Mouse (Mus musculus) limb, embryonic 14.5 days (tissue): Measurements from ENCODE around the gene Plet1. TPM values are rescaled to one million over a fixed set of nuclear protein-coding genes. Genes with fewer than 3 reads are reported as not detected.

Experiments used
- ATAC-seq: fragments of 200-750 bp; cut with Nextera tagmentation; 2 replicates; pipeline ENCODE4 v1.8.0; 2017; ENCODE audit warnings: low read depth, moderate number of reproducible peaks, moderate TSS enrichment; ENCODE audit not compliant: low FRiP score
- DNase-seq: peaks from one replicate; pipeline ENCODE4 v3.0.0-alpha.2; 2015; ENCODE audit warnings: low spot score
- H3K27ac ChIP-seq: fragments of 300-500 bp; sonication (generic); replicated peaks from 2 replicates; pipeline ENCODE4 v1.5.1; 2014; ENCODE audit warnings: low read depth, mild to moderate bottlenecking, low read length, moderate library complexity, mixed read lengths
- H3K27me3 ChIP-seq: fragments of 300-500 bp; sonication (generic); 2 replicates; pipeline ENCODE4 v1.6.1; 2014; ENCODE audit warnings: low read length, mixed read lengths; ENCODE audit not compliant: control insufficient read depth, insufficient read depth
- H3K36me3 ChIP-seq: fragments of 300-500 bp; sonication (generic); 2 replicates; pipeline ENCODE4 v1.6.1; 2014; ENCODE audit warnings: mild to moderate bottlenecking, low read length, moderate library complexity, mixed read lengths; ENCODE audit not compliant: control insufficient read depth, insufficient read depth
- H3K4me1 ChIP-seq: fragments of 300-500 bp; sonication (generic); 2 replicates; pipeline ENCODE4 v1.6.1; 2014; ENCODE audit warnings: antibody characterized with exemption, low read length, mixed read lengths; ENCODE audit not compliant: control insufficient read depth, insufficient read depth
- H3K4me2 ChIP-seq: fragments of 300-500 bp; sonication (generic); replicated peaks from 2 replicates; pipeline ENCODE4 v1.6.1; 2014; ENCODE audit warnings: low read depth, mild to moderate bottlenecking, low read length, moderate library complexity; ENCODE audit not compliant: severe bottlenecking
- H3K4me3 ChIP-seq: fragments of 300-500 bp; sonication (generic); replicated peaks from 2 replicates; pipeline ENCODE4 v1.5.1; 2014; ENCODE audit warnings: low read length
- H3K9ac ChIP-seq: fragments of 300-500 bp; sonication (generic); 2 replicates; pipeline ENCODE4 v1.6.1; 2014; ENCODE audit warnings: mild to moderate bottlenecking, low read depth, low read length, moderate library complexity; ENCODE audit not compliant: severe bottlenecking
- H3K9me3 ChIP-seq: fragments of 300-500 bp; sonication (generic); 2 replicates; pipeline ENCODE4 v1.6.1; 2016; ENCODE audit warnings: low read length; ENCODE audit not compliant: control insufficient read depth
- POLR2A ChIP-seq: fragments of 200-500 bp; IDR thresholded peaks from 2 replicates; pipeline ENCODE4 v1.8.0; 2012; ENCODE audit warnings: inconsistent platforms, mild to moderate bottlenecking, moderate library complexity, borderline replicate concordance; ENCODE audit not compliant: insufficient read depth, insufficient read length; ENCODE audit errors: extremely low read depth
- WGBS: fragments of 180-500 bp; shearing (Covaris S2); extraction: QIAGEN DNeasy Blood & Tissue Kit; methylation state at CpG from one replicate; pipeline ENCODE4 v1.1.7; 2014; 5-methylcytosine and 5-hydroxymethylcytosine counted together
- polyA plus RNA-seq, 2 experiments: library from polyadenylated mRNA; depleted of rRNA in 1 of 2; stranded (reverse) in 1 of 2; unstranded in 1 of 2; fragments of >200 nt; fragmentation: Nextera tagmentation in 1 of 2; extraction: Ambion mirVana in 1 of 2; gene quantifications; 2 replicates each; pipeline versions ENCODE4 v1.2.1 to v1.2.3; 2012 to 2014

Gene Plet1
- polyA plus RNA-seq, 2 experiments: 0.70 to 0.93 TPM

- no peak overlapping the region for H3K4me3 ChIP-seq
- no peaks in the 10 kb centered on the region for H3K36me3 ChIP-seq
- H3K4me2 ChIP-seq: no peak overlapping the region
- no peak for ATAC-seq
- DNase-seq: no peak
- no peaks in the 10 kb centered on the region for H3K27me3 ChIP-seq
- H3K9me3 ChIP-seq: no peaks in the 10 kb centered on the region
- no peak for TF ChIP-seq POLR2A
- H3K4me1 ChIP-seq: no peaks in the 10 kb centered on the region
- H3K9ac ChIP-seq: no peak overlapping the region
- WGBS: 75% methylated on average over 10 of the region's 10 CpGs
- H3K27ac ChIP-seq: no peak overlapping the region
Measured at GRCm38 (mm10) chr9:50495405-50496150, 1.3 kb downstream of the Plet1 start.

GRCm38 (mm10) chr9:50496151-50496505 is 1.8 kb downstream of the Plet1 start:
- H3K27me3 ChIP-seq: no peaks in the 10 kb centered on the region
- no peak overlapping the region for H3K4me2 ChIP-seq
- no peak overlapping the region for H3K9ac ChIP-seq
- no peak for TF ChIP-seq POLR2A
- no peaks in the 10 kb centered on the region for H3K4me1 ChIP-seq
- no peak for ATAC-seq
- no peak overlapping the region for H3K4me3 ChIP-seq
- H3K36me3 ChIP-seq: no peaks in the 10 kb centered on the region
- no peak overlapping the region for H3K27ac ChIP-seq
- DNase-seq: no peak
- no peaks in the 10 kb centered on the region for H3K9me3 ChIP-seq
- 48% methylated on average over 6 of the region's 6 CpGs for WGBS

- no peaks in the 10 kb centered on the region for H3K4me1 ChIP-seq
- no peaks in the 10 kb centered on the region for H3K9me3 ChIP-seq
- WGBS: 32% methylated on average over 6 of the region's 6 CpGs
- no peak overlapping the region for H3K4me3 ChIP-seq
- ATAC-seq: no peak
- H3K27me3 ChIP-seq: no peaks in the 10 kb centered on the region
- H3K27ac ChIP-seq: no peak overlapping the region
- no peak overlapping the region for H3K9ac ChIP-seq
- DNase-seq: no peak
- TF ChIP-seq POLR2A: no peak
- H3K4me2 ChIP-seq: no peak overlapping the region
- H3K36me3 ChIP-seq: no peaks in the 10 kb centered on the region
Measured at GRCm38 (mm10) chr9:50496546-50496945, 2.2 kb downstream of the Plet1 start.

GRCm38 (mm10) chr9:50497076-50497475 is 2.8 kb downstream of the Plet1 start:
- Histone ChIP-seq H3K9ac (no peak overlapping the region), H3K36me3 (no peaks in the 10 kb centered on the region), H3K27me3 (no peaks in the 10 kb centered on the region), H3K4me3 (no peak overlapping the region), H3K27ac (no peak overlapping the region), H3K4me2 (no peak overlapping the region), H3K9me3 (no peaks in the 10 kb centered on the region), H3K4me1 (no peaks in the 10 kb centered on the region)
- DNase-seq: no peak
- WGBS: 58% methylated on average over 6 of the region's 6 CpGs
- ATAC-seq: no peak
- no peak for TF ChIP-seq POLR2A

GRCm38 (mm10) chr9:50497536-50497935 is 3.2 kb downstream of the Plet1 start:
- ATAC-seq: no peak
- WGBS: 89% methylated on average over 2 of the region's 2 CpGs

More at GRCm38 (mm10) chr9:50497536-50497935, 3.2 kb downstream of the Plet1 start:
- no peak overlapping the region for H3K4me3 ChIP-seq
- no peaks in the 10 kb centered on the region for H3K36me3 ChIP-seq
- no peaks in the 10 kb centered on the region for H3K9me3 ChIP-seq
- DNase-seq: no peak
- TF ChIP-seq POLR2A: no peak
- H3K27ac ChIP-seq: no peak overlapping the region
- H3K27me3 ChIP-seq: no peaks in the 10 kb centered on the region
- no peak overlapping the region for H3K4me2 ChIP-seq
- H3K9ac ChIP-seq: no peak overlapping the region
- no peaks in the 10 kb centered on the region for H3K4me1 ChIP-seq
